In the genomic region with DNA sequence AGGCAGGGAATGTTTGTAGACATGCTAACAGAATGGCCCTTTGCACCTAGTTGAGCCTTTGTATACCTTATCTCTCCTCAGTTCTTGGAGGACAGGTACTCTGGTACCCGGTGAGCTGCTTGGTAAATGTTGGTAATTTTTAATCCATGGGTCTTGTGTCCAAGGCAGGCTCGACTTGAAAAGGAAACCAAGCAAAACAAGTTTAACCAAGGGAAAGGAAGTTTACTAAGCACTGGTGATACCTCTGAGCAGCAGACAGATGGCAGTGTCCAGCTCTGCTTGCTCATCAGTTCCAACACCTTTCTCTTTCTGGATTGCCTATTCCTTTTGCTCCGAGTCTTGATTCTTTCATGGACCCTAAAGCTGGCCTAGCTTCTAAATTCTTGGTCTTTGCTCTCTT, we compare ENCODE assay signal across 9 mouse cellular contexts. TPM values are rescaled to one million over a fixed set of nuclear protein-coding genes. Genes with fewer than 3 reads are reported as not detected.
DNase-seq lines count a peak whose midpoint lies in the region; ATAC-seq and TF ChIP-seq lines count a peak whose summit lies in the region.
"Had no signal": no experiment of that assay in that cellular context is flagged by ENCODE, and none has a peak within 500 bp of the region (broad histone marks: within the 10 kb centered on the region; RNA-seq: fewer than 3 reads in every experiment).

No protein-coding gene starts in this region.

- WGBS in lung, embryonic 14.5 days, result 51% methylated on average over 3 of the region's 3 CpGs

- no peak overlapping the region for H3K9ac ChIP-seq in lung, embryonic 14.5 days

- H3K27me3 ChIP-seq in lung, embryonic 14.5 days (ENCODE audit: insufficient read depth, low read length), result no peaks in the 10 kb centered on the region

- no peak for ATAC-seq in lung, embryonic 14.5 days (ENCODE audit: insufficient read depth)

- no peaks in the 10 kb centered on the region for H3K9me3 ChIP-seq in lung, embryonic 14.5 days (ENCODE audit: low read depth, low read length)
- H3K9me3 ChIP-seq: midbrain, embryonic 10.5 days had no signal

- H3K4me2 ChIP-seq in lung, embryonic 14.5 days, result no peak overlapping the region

- H3K36me3 ChIP-seq in lung, embryonic 14.5 days (ENCODE audit: insufficient read depth), result peaks cover 52% of the 10 kb centered on the region

- no peak overlapping the region for H3K27ac ChIP-seq in lung, embryonic 14.5 days (ENCODE audit: low read depth)
- H3K27ac ChIP-seq: midbrain, embryonic 10.5 days had no signal

- no peak overlapping the region for H3K4me3 ChIP-seq in lung, embryonic 14.5 days (ENCODE audit: low read depth, low read length)
- H3K4me3 ChIP-seq: midbrain, embryonic 10.5 days had no signal

- H3K4me1 ChIP-seq in lung, embryonic 14.5 days (ENCODE audit: insufficient read depth), result peaks cover 8% of the 10 kb centered on the region; the same call in 1 of the 2 replicates

- DNase-seq in embryo, embryonic 10 days (ENCODE audit: low spot score), result peak; percentile 24
- no peak for DNase-seq in embryo, embryonic 11 days
- DNase-seq in lung, embryonic 14.5 days, result no peak
- no peak for DNase-seq in lung, postnatal 10 days
- DNase-seq in adipocyte (ENCODE audit: low spot score), result peak; percentile 35
- peak; percentile 49 for DNase-seq in naive thymus-derived CD4-positive, alpha-beta T cell, adult 2 months (ENCODE audit: low read depth)
- no peak for DNase-seq in thymus, postnatal 4 days
- no peak for DNase-seq in testis, postnatal 14 days (ENCODE audit: low spot score)

- peak; percentile 42 for TF ChIP-seq CTCF in lung, embryonic 14.5 days (IDR thresholded peaks at IDR 0.05; ENCODE audit: low read depth)

RNA-seq across cellular contexts. Expression of gene Eif4e2, which starts 4.2 kb away (rescaled TPM):
- 160 and 164 TPM in 2 replicates for polyA plus RNA-seq in lung, embryonic 14.5 days (2014; fragmentation: Nextera tagmentation; extraction: Ambion mirVana)

RNA-seq across cellular contexts. Expression of gene Chrng, which starts 13.5 kb away (rescaled TPM):
- polyA plus RNA-seq in lung, embryonic 14.5 days (2014; fragmentation: Nextera tagmentation; extraction: Ambion mirVana), result not detected in 2 replicates

RNA-seq across cellular contexts. Expression of gene Chrnd, which starts 27.5 kb away (rescaled TPM):
- not detected in 2 replicates for polyA plus RNA-seq in lung, embryonic 14.5 days (2014; fragmentation: Nextera tagmentation; extraction: Ambion mirVana)
- polyA plus RNA-seq: midbrain, embryonic 10.5 days had no signal

RNA-seq across cellular contexts. Expression of gene Prss56, which starts 34.8 kb away (rescaled TPM):
- polyA plus RNA-seq in lung, embryonic 14.5 days (2014; fragmentation: Nextera tagmentation; extraction: Ambion mirVana), result not detected in 2 replicates

RNA-seq across cellular contexts. Expression of gene Efhd1, which starts 46.2 kb away (rescaled TPM):
- polyA plus RNA-seq in lung, embryonic 14.5 days (2014; fragmentation: Nextera tagmentation; extraction: Ambion mirVana), result 0.11 TPM in 1 of 2 replicates, not detected in the other

Comparison
In these comparisons a context has a peak if more than half of its experiments do, and no peak if none do; other contexts are left out.
1. DNase-seq: peak in embryo, embryonic 10 days (single experiment), adipocyte (single experiment) and naive thymus-derived CD4-positive, alpha-beta T cell, adult 2 months (single experiment); none in embryo, embryonic 11 days (single experiment), lung, embryonic 14.5 days (single experiment), lung, postnatal 10 days (single experiment), thymus, postnatal 4 days (single experiment) and testis, postnatal 14 days (single experiment).